Comparison of ENCODE assay signal across 2 mouse cellular contexts in genomic region chr3:103832426-103832825, GRCm38 (mm10).
TF ChIP-seq lines count a peak whose summit lies in the region.

Gene Bcl2l15 (plus strand): TSS chr3:103832601.

TF ChIP-seq in CH12.LX, 34 proteins besides CTCF, POLR2A, EP300 and RAD21 (continued from another document):
- no peak for TF ChIP-seq MEF2A (IDR thresholded peaks at IDR 0.05; ENCODE audit: borderline replicate concordance, low read depth, low read length)
- no peak for TF ChIP-seq MXI1 (IDR thresholded peaks at IDR 0.05; ENCODE audit: low read depth, low read length)
- no peak for TF ChIP-seq JUND (conservative IDR thresholded peaks at IDR 0.05; ENCODE audit: low read depth, low read length)
- TF ChIP-seq RCOR1 (conservative IDR thresholded peaks at IDR 0.05; ENCODE audit: low read depth, low read length) = no peak
- no peak for TF ChIP-seq MAX (IDR thresholded peaks at IDR 0.05; ENCODE audit: low read length)
- TF ChIP-seq BHLHE40 (IDR thresholded peaks at IDR 0.05; ENCODE audit: low read depth, low read length) = no peak
- no peak for TF ChIP-seq NELFE (IDR thresholded peaks at IDR 0.05; ENCODE audit: low read depth, low read length)
- no peak for TF ChIP-seq MAZ (IDR thresholded peaks at IDR 0.05; ENCODE audit: low read depth, low read length)
- TF ChIP-seq CHD1 (IDR thresholded peaks at IDR 0.05; ENCODE audit: low read depth, low read length) = no peak
- TF ChIP-seq E2F4 (IDR thresholded peaks at IDR 0.05; ENCODE audit: insufficient replicate concordance, low read depth, low read length) = no peak
- no peak for TF ChIP-seq ZNF384 (IDR thresholded peaks at IDR 0.05; ENCODE audit: low read depth, low read length)
- no peak for TF ChIP-seq TCF12 (IDR thresholded peaks at IDR 0.05; ENCODE audit: low read depth, low read length)

TF ChIP-seq in MEL, 35 proteins besides CTCF, POLR2A, EP300 and RAD21 (continued from another document):
- TF ChIP-seq KAT2A (conservative IDR thresholded peaks at IDR 0.05; ENCODE audit: low read depth, low read length) (no peak), CHD1 (IDR thresholded peaks at IDR 0.05; ENCODE audit: low read depth, low read length) (no peak), GABPA (IDR thresholded peaks at IDR 0.05; ENCODE audit: low read depth, low read length) (no peak), NRF1 (IDR thresholded peaks at IDR 0.05; ENCODE audit: insufficient read depth, low read depth, low read length, poor library complexity, severe bottlenecking) (no peak), HCFC1 (IDR thresholded peaks at IDR 0.05; ENCODE audit: low read depth, low read length) (no peak), MEF2A (IDR thresholded peaks at IDR 0.05; ENCODE audit: extremely low read depth, insufficient replicate concordance, low read depth, low read length, poor library complexity, severe bottlenecking) (peak; percentile 20; the same call in 1 of the 2 replicates), SMC3 (IDR thresholded peaks at IDR 0.05; ENCODE audit: low read depth, low read length) (no peak), GATA1 (IDR thresholded peaks at IDR 0.05; ENCODE audit: low read depth, low read length) (peak; percentile 75), POLR2AphosphoS5 (IDR thresholded peaks at IDR 0.05; ENCODE audit: borderline replicate concordance, low read depth, low read length) (no peak), ZKSCAN1 (IDR thresholded peaks at IDR 0.05; ENCODE audit: low read depth, low read length) (no peak), UBTF (IDR thresholded peaks at IDR 0.05; ENCODE audit: borderline replicate concordance, insufficient read depth, low read depth, low read length) (no peak), BHLHE40 (IDR thresholded peaks at IDR 0.05; ENCODE audit: borderline replicate concordance, low read depth, low read length) (no peak), ZMIZ1 (IDR thresholded peaks at IDR 0.05; ENCODE audit: low read depth, low read length) (no peak)
